Mouse (Mus musculus): ENCODE results near the gene Pomgnt2. TPM values are rescaled to one million over a fixed set of nuclear protein-coding genes. Genes with fewer than 3 reads are reported as not detected.

The Pomgnt2 gene
- polyA plus RNA-seq (2014; fragmentation: Illumina TruSeq; extraction: RNeasy Lipid Tissue Mini Kit (QIAGEN cat#74804); ENCODE audit: low read depth, low replicate concordance) = 0.23 TPM

GRCm38 (mm10) chr9:121997010-121997409, at the start of gene Pomgnt2:
TSS of gene Pomgnt2 (minus strand) at chr9:121997110.

DNA sequence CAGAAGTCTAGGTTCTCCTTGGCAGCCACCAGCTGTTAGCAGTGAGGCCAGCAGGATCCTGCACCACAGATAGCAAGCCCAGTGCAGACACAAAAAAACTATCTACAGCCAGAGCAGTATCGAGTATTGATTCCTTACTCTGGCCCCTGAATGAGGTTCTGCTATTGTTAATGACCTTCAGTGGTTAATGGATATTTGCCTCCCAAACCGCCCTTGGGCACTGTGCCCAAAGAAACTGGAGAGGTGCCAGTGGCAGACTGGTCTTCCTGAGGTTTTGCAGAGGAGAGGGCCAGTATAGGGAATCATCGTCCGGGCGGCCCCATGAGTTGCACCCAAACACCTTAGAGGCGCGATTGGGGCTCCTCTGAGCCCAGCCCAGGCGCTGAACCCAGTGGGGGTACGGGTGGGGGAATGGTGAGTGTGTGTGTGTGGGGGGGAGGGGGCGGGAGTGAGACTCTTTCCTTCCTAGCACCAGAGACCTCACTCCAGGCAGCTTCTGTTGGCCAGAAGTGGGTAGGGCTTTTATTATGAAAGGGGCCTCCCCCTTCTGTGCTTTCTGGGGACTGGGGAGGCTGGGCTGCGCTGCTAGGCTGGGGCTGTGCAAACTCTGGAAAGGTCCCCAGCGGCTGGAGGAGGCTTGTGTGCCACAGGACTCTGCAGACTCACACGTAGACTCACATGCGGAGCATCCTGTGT, 46.3 kb downstream of the Pomgnt2 start, which contains the start of gene Fam198a:
TSS of gene Fam198a (plus strand) at position 571 of the 696 bp plus-strand sequence.

Other genes with a start within 250 kb of the Pomgnt2 start
- gene Zfp651, start 237.8 kb downstream of the Pomgnt2 start, polyA plus RNA-seq (2014; fragmentation: Illumina TruSeq; extraction: RNeasy Lipid Tissue Mini Kit (QIAGEN cat#74804); ENCODE audit: low read depth, low replicate concordance) = 0.29 TPM
- gene Klhl40, start 219.5 kb downstream of the Pomgnt2 start, polyA plus RNA-seq (2014; fragmentation: Illumina TruSeq; extraction: RNeasy Lipid Tissue Mini Kit (QIAGEN cat#74804); ENCODE audit: low read depth, low replicate concordance) = not detected
- gene Hhatl, start 204.6 kb downstream of the Pomgnt2 start, polyA plus RNA-seq (2014; fragmentation: Illumina TruSeq; extraction: RNeasy Lipid Tissue Mini Kit (QIAGEN cat#74804); ENCODE audit: low read depth, low replicate concordance) = not detected
- gene Ccdc13, start 157.6 kb downstream of the Pomgnt2 start, polyA plus RNA-seq (2014; fragmentation: Illumina TruSeq; extraction: RNeasy Lipid Tissue Mini Kit (QIAGEN cat#74804); ENCODE audit: low read depth, low replicate concordance) = not detected
- 59.5 TPM for gene Higd1a, start 138.7 kb downstream of the Pomgnt2 start, polyA plus RNA-seq (2014; fragmentation: Illumina TruSeq; extraction: RNeasy Lipid Tissue Mini Kit (QIAGEN cat#74804); ENCODE audit: low read depth, low replicate concordance)
- 0.58 TPM for gene Ackr2, start 98.8 kb downstream of the Pomgnt2 start, polyA plus RNA-seq (2014; fragmentation: Illumina TruSeq; extraction: RNeasy Lipid Tissue Mini Kit (QIAGEN cat#74804); ENCODE audit: low read depth, low replicate concordance)
- not detected for gene Cyp8b1, start 80.8 kb downstream of the Pomgnt2 start, polyA plus RNA-seq (2014; fragmentation: Illumina TruSeq; extraction: RNeasy Lipid Tissue Mini Kit (QIAGEN cat#74804); ENCODE audit: low read depth, low replicate concordance)
- 0.47 TPM for gene Fam198a, start 46.1 kb downstream of the Pomgnt2 start, polyA plus RNA-seq (2014; fragmentation: Illumina TruSeq; extraction: RNeasy Lipid Tissue Mini Kit (QIAGEN cat#74804); ENCODE audit: low read depth, low replicate concordance)
- 200 TPM for gene Snrk, start 120.2 kb upstream of the Pomgnt2 start, polyA plus RNA-seq (2014; fragmentation: Illumina TruSeq; extraction: RNeasy Lipid Tissue Mini Kit (QIAGEN cat#74804); ENCODE audit: low read depth, low replicate concordance)

All from adrenal gland, adult 10 weeks (tissue).